Mouse (Mus musculus) forebrain, embryonic 13.5 days (tissue): Measurements from ENCODE around the gene Wbp11. TPM values are rescaled to one million over a fixed set of nuclear protein-coding genes. Genes with fewer than 3 reads are reported as not detected.
"Not testable (repeated sequence)": the region's sequence is repeated elsewhere in the genome, so short reads cannot be mapped to it uniquely, and the experiment has no call there.

Source experiments
- ATAC-seq: fragments of 200-750 bp; cut with Nextera tagmentation; 2 replicates; pipeline ENCODE4 v1.8.0; 2017
- H3K27ac ChIP-seq: fragments of 300-500 bp; sonication (generic); 2 replicates; pipeline ENCODE4 v1.5.1; 2015; ENCODE audit warnings: inconsistent platforms, mild to moderate bottlenecking, moderate library complexity
- H3K27me3 ChIP-seq: fragments of 300-500 bp; sonication (generic); 2 replicates; pipeline ENCODE4 v1.6.1; 2015; ENCODE audit warnings: mild to moderate bottlenecking, inconsistent platforms
- H3K36me3 ChIP-seq: fragments of 300-500 bp; sonication (generic); 2 replicates; pipeline ENCODE4 v1.6.1; 2015; ENCODE audit warnings: mild to moderate bottlenecking, inconsistent platforms; ENCODE audit not compliant: poor library complexity, severe bottlenecking
- H3K4me1 ChIP-seq: fragments of 300-500 bp; sonication (generic); 2 replicates; pipeline ENCODE4 v1.6.1; 2015; ENCODE audit warnings: inconsistent platforms
- H3K4me2 ChIP-seq: fragments of 300-500 bp; sonication (generic); 2 replicates; pipeline ENCODE4 v1.6.1; 2015; ENCODE audit warnings: inconsistent platforms, mild to moderate bottlenecking, moderate library complexity
- H3K4me3 ChIP-seq: fragments of 300-500 bp; sonication (generic); 2 replicates; pipeline ENCODE4 v1.5.1; 2015; ENCODE audit warnings: mild to moderate bottlenecking, inconsistent platforms
- H3K9ac ChIP-seq: fragments of 300-500 bp; sonication (generic); 2 replicates; pipeline ENCODE4 v1.6.1; 2015; ENCODE audit warnings: mild to moderate bottlenecking, inconsistent platforms
- H3K9me3 ChIP-seq: fragments of 300-500 bp; sonication (generic); replicated peaks from 2 replicates; pipeline ENCODE4 v1.6.1; 2016; ENCODE audit warnings: inconsistent platforms
- WGBS: fragments of 180-500 bp; shearing (Covaris S2); methylation state at CpG from one replicate; pipeline ENCODE4 v1.1.7; 2015; 5-methylcytosine and 5-hydroxymethylcytosine counted together
- polyA plus RNA-seq: library from polyadenylated mRNA; unstranded; fragments of >200 nt; fragmentation: Nextera tagmentation; extraction: Ambion mirVana; gene quantifications from 2 replicates; pipeline ENCODE4 v1.2.1, GENCODE M21; 2015

The Wbp11 gene
- polyA plus RNA-seq, 1 experiment from 2014 or later: 94.5 TPM

- not testable (repeated sequence) for ATAC-seq, H3K4me3 ChIP-seq, H3K36me3 ChIP-seq, H3K4me2 ChIP-seq, H3K9me3 ChIP-seq, H3K4me1 ChIP-seq, H3K9ac ChIP-seq, H3K27ac ChIP-seq, H3K27me3 ChIP-seq
- WGBS: 91% methylated on average over 3 of the region's 3 CpGs
These were observed 29.9 kb downstream of the Wbp11 start for GRCm38 (mm10) chr6:136797874-136798693.

GRCm38 (mm10) chr6:136795850-136796249, 32.2 kb downstream of the Wbp11 start:
- H3K4me3 ChIP-seq: no peak overlapping the region
- no peak overlapping the region for H3K9ac ChIP-seq
- ATAC-seq: no peak; the same call in 1 of the 2 replicates
- H3K27ac ChIP-seq: no peak overlapping the region
- no peaks in the 10 kb centered on the region for H3K36me3 ChIP-seq
- peaks cover 9% of the 10 kb centered on the region for H3K4me1 ChIP-seq
- WGBS: 52% methylated on average over 6 of the region's 6 CpGs
- 0 out of 2 replicates have a peak, but pooled peaks cover 8% of the 10 kb centered on the region for H3K27me3 ChIP-seq
- H3K9me3 ChIP-seq: no peaks in the 10 kb centered on the region
- no peak overlapping the region for H3K4me2 ChIP-seq

GRCm38 (mm10) chr6:136795110-136795509, 32.9 kb downstream of the Wbp11 start:
- ATAC-seq: no peak
- H3K9ac ChIP-seq: no peak overlapping the region
- no peak overlapping the region for H3K4me3 ChIP-seq
- H3K4me1 ChIP-seq: peaks cover 9% of the 10 kb centered on the region
- no peaks in the 10 kb centered on the region for H3K9me3 ChIP-seq
- 0 out of 2 replicates have a peak, but pooled peaks cover 8% of the 10 kb centered on the region for H3K27me3 ChIP-seq
- H3K4me2 ChIP-seq: no peak overlapping the region
- no peak overlapping the region for H3K27ac ChIP-seq
- H3K36me3 ChIP-seq: no peaks in the 10 kb centered on the region
- WGBS: 65% methylated on average over 1 of the region's 1 CpGs

DNA sequence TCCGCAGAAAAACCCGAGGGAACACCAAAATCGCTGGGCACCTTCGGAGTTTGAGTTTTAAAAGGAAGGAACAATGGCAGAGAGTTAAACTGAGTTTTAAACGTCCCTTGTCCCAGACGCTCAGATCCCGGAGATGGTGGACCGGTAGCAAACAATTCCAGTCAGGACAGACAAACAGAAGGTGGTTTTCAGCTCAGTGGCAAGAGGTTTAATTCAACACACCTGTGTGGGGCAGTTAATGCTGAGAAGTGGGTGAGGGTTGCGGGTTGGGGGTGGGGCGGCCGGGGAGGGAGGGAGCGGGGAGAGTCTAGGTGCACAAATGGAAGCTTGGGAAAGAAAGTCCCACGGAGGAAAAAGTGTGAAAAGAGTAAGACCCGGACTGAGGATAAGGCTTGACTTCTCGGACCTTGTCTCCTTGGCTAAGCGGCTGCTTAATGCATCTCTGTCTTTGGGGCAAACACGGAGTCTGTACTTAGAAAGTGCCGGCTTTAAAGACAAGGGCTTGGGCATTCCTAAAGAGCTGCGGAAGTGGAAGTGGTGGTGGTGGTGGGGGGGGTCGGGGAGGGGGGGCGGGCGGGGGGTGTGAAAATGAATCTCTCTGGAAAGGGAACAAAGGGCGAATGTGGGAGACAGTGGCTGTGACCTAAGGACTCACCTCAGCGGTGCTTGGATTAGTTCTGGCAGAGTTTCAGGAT, 34.1 kb downstream of the Wbp11 start:
- ATAC-seq: peak; percentile 54
- Histone ChIP-seq H3K9ac (peak overlapping the region; percentile 54; the same call in 1 of the 2 replicates), H3K9me3 (no peaks in the 10 kb centered on the region), H3K4me1 (peaks cover 9% of the 10 kb centered on the region), H3K27ac (no peak overlapping the region), H3K4me3 (peak overlapping the region; percentile 37), H3K36me3 (no peaks in the 10 kb centered on the region), H3K4me2 (peak overlapping the region; percentile 73), H3K27me3 (0 out of 2 replicates have a peak, but pooled peaks cover 8% of the 10 kb centered on the region)
- WGBS: 1% methylated on average over 23 of the region's 24 CpGs

GRCm38 (mm10) chr6:136792884-136793758, 34.9 kb downstream of the Wbp11 start:
- no peaks in the 10 kb centered on the region for H3K36me3 ChIP-seq
- 0 out of 2 replicates have a peak overlapping the region, but pooled peaks have one; percentile 54 for H3K9ac ChIP-seq
- 23% methylated on average over 16 of the region's 16 CpGs for WGBS
- 0 out of 2 replicates have a peak, but pooled peaks cover 8% of the 10 kb centered on the region for H3K27me3 ChIP-seq
- H3K4me2 ChIP-seq: peak overlapping the region; percentile 73
- no peaks in the 10 kb centered on the region for H3K9me3 ChIP-seq
- peaks cover 9% of the 10 kb centered on the region for H3K4me1 ChIP-seq
- peak overlapping the region; percentile 37 for H3K4me3 ChIP-seq
- no peak overlapping the region for H3K27ac ChIP-seq
- no peak for ATAC-seq

DNA sequence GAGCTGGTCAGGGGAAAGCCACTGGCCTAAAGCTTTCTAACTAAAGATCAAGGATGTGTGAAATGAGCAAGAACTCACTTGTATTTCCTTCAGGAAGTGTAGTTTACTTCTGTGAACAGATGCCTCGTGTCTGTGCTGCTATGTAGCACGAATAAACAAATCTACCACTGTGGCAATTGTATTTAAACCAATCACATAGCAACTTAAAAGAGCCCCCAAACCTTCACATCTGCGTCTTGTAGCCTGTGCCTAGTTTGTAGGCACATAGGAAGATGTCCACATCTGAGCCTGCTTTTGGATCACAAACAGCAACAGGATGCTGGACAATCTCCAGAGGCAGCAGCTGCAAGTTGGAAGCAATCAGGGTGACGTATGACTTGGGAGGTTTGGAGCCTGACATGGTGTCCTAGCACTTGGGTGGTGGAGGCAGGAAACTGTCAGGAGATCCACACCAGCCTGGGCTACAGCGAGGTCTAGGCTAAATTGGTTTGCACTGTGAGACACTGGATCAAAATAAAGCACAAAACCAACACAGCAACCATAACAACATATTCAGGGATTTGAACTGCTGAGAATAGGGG, 38.6 kb downstream of the Wbp11 start:
- no peaks in the 10 kb centered on the region for H3K9me3 ChIP-seq
- ATAC-seq: no peak
- no peak overlapping the region for H3K27ac ChIP-seq
- H3K4me2 ChIP-seq: no peak overlapping the region
- no peak overlapping the region for H3K4me3 ChIP-seq
- H3K9ac ChIP-seq: no peak overlapping the region
- 0 out of 2 replicates have a peak, but pooled peaks cover 4% of the 10 kb centered on the region for H3K27me3 ChIP-seq
- 82% methylated on average over 5 of the region's 5 CpGs for WGBS
- H3K36me3 ChIP-seq: no peaks in the 10 kb centered on the region
- peaks cover 9% of the 10 kb centered on the region for H3K4me1 ChIP-seq

DNA sequence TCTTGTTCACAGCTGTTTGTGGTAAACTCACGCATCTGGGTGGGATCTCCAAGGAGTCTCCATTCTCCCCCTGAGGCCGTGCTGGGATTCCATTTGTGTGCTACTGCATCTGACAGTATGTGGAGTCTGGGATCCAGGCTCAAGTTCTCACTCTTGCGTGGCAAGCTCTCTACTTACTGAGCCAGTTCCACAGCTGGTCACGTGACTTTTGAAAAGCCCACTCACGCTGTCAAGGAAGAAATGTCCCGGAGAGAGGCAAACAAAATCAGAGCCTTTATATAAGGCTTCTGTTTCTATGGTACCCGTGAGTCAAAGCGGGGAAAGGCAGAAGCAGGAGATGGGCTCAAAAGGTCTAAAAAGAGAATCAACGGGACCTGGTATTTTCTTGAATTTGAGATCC, 45.3 kb downstream of the Wbp11 start:
- no peak for ATAC-seq
- WGBS: 83% methylated on average over 9 of the region's 9 CpGs
- Histone ChIP-seq H3K9ac (no peak overlapping the region), H3K4me2 (no peak overlapping the region), H3K9me3 (no peaks in the 10 kb centered on the region), H3K4me1 (no peaks in the 10 kb centered on the region), H3K27me3 (no peaks in the 10 kb centered on the region), H3K36me3 (no peaks in the 10 kb centered on the region), H3K4me3 (no peak overlapping the region), H3K27ac (no peak overlapping the region)

- 86% methylated on average over 12 of the region's 12 CpGs for WGBS
- no peaks in the 10 kb centered on the region for H3K36me3 ChIP-seq
- H3K4me1 ChIP-seq: no peaks in the 10 kb centered on the region
- H3K27me3 ChIP-seq: no peaks in the 10 kb centered on the region
- no peak overlapping the region for H3K4me3 ChIP-seq
- ATAC-seq: no peak
- no peak overlapping the region for H3K27ac ChIP-seq
- no peak overlapping the region for H3K4me2 ChIP-seq
- no peak overlapping the region for H3K9ac ChIP-seq
- no peaks in the 10 kb centered on the region for H3K9me3 ChIP-seq
These were observed 45.9 kb downstream of the Wbp11 start for GRCm38 (mm10) chr6:136782146-136782545.

DNA sequence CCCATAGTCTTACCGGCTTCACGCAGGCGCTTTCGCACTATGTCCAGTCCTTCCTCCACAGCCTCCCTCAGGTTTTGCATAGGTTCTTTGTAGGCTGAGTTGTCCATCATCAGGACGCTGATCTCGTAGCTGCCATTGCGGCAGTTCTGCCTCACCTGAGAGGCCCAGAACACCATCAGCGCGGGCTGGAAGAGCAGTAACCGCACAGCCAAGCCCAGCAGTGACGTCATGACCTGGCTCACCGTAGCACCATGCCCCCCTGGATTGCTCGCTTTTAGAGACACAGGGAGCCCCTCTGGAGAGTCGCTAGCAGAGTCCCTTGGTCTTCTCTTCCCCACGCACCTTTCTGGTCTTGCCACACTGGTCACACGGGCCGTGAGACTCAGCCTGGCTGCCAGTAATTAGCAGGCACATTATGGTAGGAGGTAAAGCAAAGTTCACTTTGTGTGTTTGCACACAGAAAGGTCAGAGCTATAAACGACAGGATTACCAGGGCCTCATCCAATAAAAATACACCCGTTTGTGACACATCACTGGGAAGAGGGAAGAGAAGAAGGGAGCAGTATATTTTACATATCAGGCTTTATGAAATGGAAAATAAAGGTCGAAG, 46.6 kb downstream of the Wbp11 start, which contains the start of gene Gucy2c:
Gucy2c (minus strand) TSS at position 389 of the 610 bp plus-strand sequence.
- Histone ChIP-seq H3K36me3 (no peaks in the 10 kb centered on the region), H3K9ac (no peak within 1 kb of the TSS), H3K27ac (no peak within 1 kb of the TSS), H3K4me3 (no peak within 1 kb of the TSS), H3K4me2 (no peak within 1 kb of the TSS), H3K9me3 (no peaks in the 10 kb centered on the region), H3K4me1 (no peaks in the 10 kb centered on the region), H3K27me3 (no peaks in the 10 kb centered on the region)
- WGBS: 81% methylated on average over 20 of the region's 20 CpGs
- ATAC-seq: no peak

DNA sequence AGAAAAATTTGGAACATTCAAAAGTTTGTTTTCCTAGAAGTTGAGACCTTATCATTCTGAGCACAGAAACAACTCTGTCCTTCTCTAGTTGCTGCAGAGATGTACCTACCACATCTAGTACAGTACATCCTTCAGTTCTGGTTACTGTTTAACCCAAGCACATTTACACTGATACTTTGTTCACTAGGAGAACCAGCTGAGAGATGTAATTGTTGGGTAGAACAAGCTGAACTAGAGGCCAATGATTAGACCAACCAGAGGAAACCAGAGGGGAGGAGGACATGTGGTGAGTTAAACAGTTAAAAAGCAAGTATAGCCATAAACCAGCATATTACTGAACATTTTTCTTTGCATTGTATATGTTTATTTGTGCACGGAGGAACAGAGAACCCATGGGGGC, 51.6 kb downstream of the Wbp11 start:
- Histone ChIP-seq H3K4me2 (no peak overlapping the region), H3K9ac (no peak overlapping the region), H3K4me1 (no peaks in the 10 kb centered on the region), H3K27me3 (no peaks in the 10 kb centered on the region), H3K9me3 (no peaks in the 10 kb centered on the region), H3K36me3 (no peaks in the 10 kb centered on the region), H3K27ac (no peak overlapping the region), H3K4me3 (no peak overlapping the region)
- 92% methylated on average over 1 of the region's 1 CpGs for WGBS
- no peak for ATAC-seq

DNA sequence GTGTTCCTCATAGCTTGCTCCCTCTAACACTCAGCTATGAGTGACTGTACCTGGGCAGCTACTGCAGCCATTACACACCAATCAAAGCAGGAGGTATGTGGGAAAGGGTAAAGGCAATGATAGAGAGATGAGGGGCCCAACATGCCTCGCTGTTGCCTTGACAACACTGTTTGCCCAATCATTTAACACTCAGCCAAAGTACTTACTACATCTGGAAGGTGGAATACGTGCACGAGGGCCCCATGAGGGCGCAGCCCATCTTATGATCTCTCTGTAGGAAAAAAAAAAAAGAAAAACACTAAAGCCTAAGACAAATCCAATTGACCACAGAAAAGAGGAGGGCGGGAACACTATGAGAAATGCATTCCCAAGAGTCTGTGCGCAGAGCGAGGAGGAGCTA, 58.2 kb downstream of the Wbp11 start:
- Histone ChIP-seq H3K27ac (no peak overlapping the region), H3K4me1 (no peaks in the 10 kb centered on the region), H3K27me3 (no peaks in the 10 kb centered on the region), H3K4me2 (no peak overlapping the region), H3K9me3 (no peaks in the 10 kb centered on the region), H3K4me3 (no peak overlapping the region), H3K9ac (no peak overlapping the region), H3K36me3 (no peaks in the 10 kb centered on the region)
- 89% methylated on average over 7 of the region's 7 CpGs for WGBS
- no peak for ATAC-seq
